Mouse (Mus musculus) limb, embryonic 12.5 days (tissue): Measurements from ENCODE around the gene Fam111a. TPM values are rescaled to one million over a fixed set of nuclear protein-coding genes. Genes with fewer than 3 reads are reported as not detected.

Experiments
- ATAC-seq: fragments of 200-750 bp; cut with Nextera tagmentation; 2 replicates; pipeline ENCODE4 v1.8.0; 2017; ENCODE audit warnings: low read depth, moderate TSS enrichment; ENCODE audit not compliant: insufficient number of reproducible peaks, insufficient read depth, low FRiP score, low TSS enrichment
- H3K27ac ChIP-seq: fragments of 300-500 bp; sonication (generic); 2 replicates; pipeline ENCODE4 v1.5.1; 2016; ENCODE audit warnings: mild to moderate bottlenecking, moderate library complexity
- H3K27me3 ChIP-seq: fragments of 300-500 bp; sonication (generic); 2 replicates; pipeline ENCODE4 v1.6.1; 2016; ENCODE audit warnings: mild to moderate bottlenecking, moderate library complexity
- H3K36me3 ChIP-seq: fragments of 300-500 bp; sonication (generic); 2 replicates; pipeline ENCODE4 v1.6.1; 2016; ENCODE audit warnings: mild to moderate bottlenecking, moderate library complexity
- H3K4me1 ChIP-seq: fragments of 300-500 bp; sonication (generic); replicated peaks from 2 replicates; pipeline ENCODE4 v1.6.1; 2016
- H3K4me2 ChIP-seq: fragments of 300-500 bp; sonication (generic); 2 replicates; pipeline ENCODE4 v1.6.1; 2016; ENCODE audit warnings: mild to moderate bottlenecking, moderate library complexity
- H3K4me3 ChIP-seq: fragments of 300-500 bp; sonication (generic); replicated peaks from 2 replicates; pipeline ENCODE4 v1.5.1; 2016; ENCODE audit warnings: mild to moderate bottlenecking
- H3K9ac ChIP-seq: fragments of 300-500 bp; sonication (generic); replicated peaks from 2 replicates; pipeline ENCODE4 v1.6.1; 2016; ENCODE audit warnings: mild to moderate bottlenecking, moderate library complexity
- H3K9me3 ChIP-seq: fragments of 300-500 bp; sonication (generic); 2 replicates; pipeline ENCODE4 v1.6.1; 2016; ENCODE audit warnings: mild to moderate bottlenecking, moderate library complexity
- WGBS: fragments of 180-500 bp; shearing (Covaris S2); methylation state at CpG from one replicate; pipeline ENCODE4 v1.1.7; 2016; 5-methylcytosine and 5-hydroxymethylcytosine counted together
- polyA plus RNA-seq: library from polyadenylated mRNA; unstranded; fragments of >200 nt; fragmentation: Nextera tagmentation; extraction: Ambion mirVana; gene quantifications from 2 replicates; pipeline ENCODE4 v1.2.1, GENCODE M21; 2016

Gene Fam111a
- polyA plus RNA-seq, 1 experiment from 2014 or later, result 18.4 TPM

DNA sequence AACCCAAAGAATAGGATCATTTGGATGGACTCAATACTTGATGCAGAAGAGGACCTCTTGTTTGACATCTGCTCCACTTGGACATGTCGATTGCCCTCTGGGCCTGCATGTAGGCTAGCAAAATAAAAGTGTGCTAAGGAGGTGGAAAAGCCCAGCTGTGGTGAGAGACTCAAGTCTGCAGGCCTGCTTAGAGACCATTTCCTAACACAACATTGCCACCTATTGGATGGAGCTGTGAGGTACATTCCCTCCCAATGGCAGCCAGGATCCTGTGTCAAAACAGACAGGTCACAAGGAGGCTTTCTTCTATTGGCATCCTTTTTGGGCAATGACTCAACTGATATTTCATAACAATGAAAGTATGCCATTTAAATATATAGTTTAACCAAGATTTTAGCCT is 46.4 kb downstream of the Fam111a start:
- 7% methylated on average over 1 of the region's 1 CpGs for WGBS
- Histone ChIP-seq H3K27ac (no peak overlapping the region), H3K4me3 (no peak overlapping the region), H3K4me2 (no peak overlapping the region), H3K4me1 (peaks cover 6% of the 10 kb centered on the region; the same call in 1 of the 2 replicates), H3K9ac (no peak overlapping the region), H3K27me3 (peaks cover 8% of the 10 kb centered on the region), H3K36me3 (peaks cover 4% of the 10 kb centered on the region; the same call in 1 of the 2 replicates), H3K9me3 (no peaks in the 10 kb centered on the region)
- ATAC-seq, result no peak

DNA sequence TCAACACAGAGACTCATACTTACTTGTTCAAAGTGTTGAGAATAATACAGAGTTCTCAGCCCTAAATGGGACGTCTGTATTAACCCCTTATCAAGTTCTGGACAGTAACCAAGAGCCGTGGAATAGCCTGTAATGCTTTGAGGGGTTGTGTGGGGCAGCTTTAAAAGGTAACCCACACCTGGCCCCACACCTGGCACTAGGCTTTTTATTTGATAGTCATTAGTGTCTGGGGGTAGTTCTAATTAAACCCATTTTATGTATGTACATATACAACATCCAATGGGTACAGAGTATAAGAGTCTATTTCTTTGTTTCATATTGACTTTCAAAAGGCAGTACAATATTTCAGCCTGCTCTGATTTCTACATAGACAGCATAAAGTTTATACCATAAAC is 49.6 kb downstream of the Fam111a start:
- no peak for ATAC-seq
- 48% methylated on average over 2 of the region's 2 CpGs for WGBS
- Histone ChIP-seq H3K4me3 (peak overlapping the region; percentile 63), H3K4me1 (peaks cover 6% of the 10 kb centered on the region; the same call in 1 of the 2 replicates), H3K4me2 (peak overlapping the region; percentile 96), H3K36me3 (no peaks in the 10 kb centered on the region), H3K27ac (no peak overlapping the region), H3K27me3 (peaks cover 15% of the 10 kb centered on the region), H3K9ac (no peak overlapping the region), H3K9me3 (no peaks in the 10 kb centered on the region)

DNA sequence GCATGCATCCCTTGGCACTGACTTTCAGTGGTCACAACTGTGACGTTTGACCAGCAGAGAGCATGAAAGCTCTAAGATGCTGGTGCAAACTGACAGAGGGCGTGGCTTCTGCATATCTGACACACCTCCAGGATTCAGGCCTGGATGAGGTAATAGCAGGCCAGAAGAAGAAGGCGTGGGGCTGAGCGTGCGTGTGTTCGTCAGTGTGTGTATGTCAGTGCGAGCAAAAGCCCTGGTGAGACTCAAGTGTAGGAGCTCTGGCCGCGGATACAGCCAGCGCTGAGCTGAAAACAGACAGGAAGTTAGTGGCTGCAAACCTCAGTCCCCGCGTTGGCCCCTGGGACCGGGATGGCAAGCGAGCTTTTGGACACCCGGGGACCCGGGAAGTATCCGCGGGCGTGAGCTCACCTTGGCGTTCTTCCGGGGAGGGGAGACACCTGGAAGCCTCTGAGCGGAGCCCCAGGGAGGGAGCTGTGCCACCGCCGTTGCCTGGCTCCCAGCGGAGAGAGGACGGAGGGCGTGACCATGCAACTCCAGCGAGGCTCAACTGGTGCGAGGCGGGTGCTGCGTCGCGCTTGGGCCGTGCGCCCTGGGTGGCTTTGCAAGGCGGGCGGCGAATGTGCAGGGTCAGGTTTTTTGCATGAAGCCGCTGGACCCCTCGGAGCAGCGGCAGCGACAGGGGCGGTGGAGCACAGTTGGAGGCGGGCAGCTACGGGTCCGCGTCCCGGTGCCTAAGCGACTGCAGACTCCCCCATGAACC is 50.2 kb downstream of the Fam111a start:
- Histone ChIP-seq H3K36me3 (no peaks in the 10 kb centered on the region), H3K4me3 (peak overlapping the region; percentile 63), H3K4me1 (peaks cover 6% of the 10 kb centered on the region; the same call in 1 of the 2 replicates), H3K9me3 (no peaks in the 10 kb centered on the region), H3K9ac (peak overlapping the region; percentile 63), H3K27ac (no peak overlapping the region), H3K4me2 (peak overlapping the region; percentile 96), H3K27me3 (peaks cover 15% of the 10 kb centered on the region)
- WGBS, result under 1% methylated on average over 49 of the region's 49 CpGs
- peak; percentile 86 for ATAC-seq

DNA sequence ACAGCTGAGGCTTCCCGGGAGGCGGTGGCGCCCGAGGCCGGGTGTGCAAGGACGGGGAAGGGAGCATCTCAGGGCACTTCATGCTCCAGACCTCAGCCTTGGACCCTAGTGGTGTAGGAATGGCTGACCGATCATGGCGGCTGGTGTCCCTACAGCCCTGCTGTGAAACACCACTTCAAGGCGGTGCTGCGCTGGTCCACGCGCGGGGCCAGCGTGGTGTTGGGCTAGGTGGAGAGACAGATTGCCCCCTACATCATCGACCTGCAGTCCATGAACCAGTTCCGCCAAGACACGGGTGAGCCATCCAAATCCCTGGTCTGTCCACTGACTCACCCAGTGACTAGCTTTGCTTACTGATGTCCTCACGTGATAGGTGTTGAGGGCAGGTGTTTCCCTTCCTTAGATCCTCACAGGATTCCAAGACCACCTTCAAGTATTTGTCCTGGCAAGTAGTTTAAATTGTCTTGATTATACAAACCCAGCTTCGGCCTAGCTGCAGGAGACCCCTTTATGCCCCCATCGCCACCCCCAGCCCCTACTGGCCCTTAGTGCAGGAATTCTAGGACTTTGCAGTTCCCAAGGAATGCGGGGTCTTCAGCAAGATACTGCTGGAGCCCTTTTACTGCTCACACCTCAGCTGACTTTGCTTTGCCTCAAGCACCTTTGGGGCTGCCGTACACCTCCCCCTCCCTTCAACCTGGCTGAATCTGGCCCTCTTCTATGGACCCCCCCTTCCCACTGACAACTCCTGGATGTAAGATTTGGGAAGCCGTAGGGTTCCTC is 50.9 kb downstream of the Fam111a start:
- no peak; the same call in 1 of the 2 replicates for ATAC-seq
- Histone ChIP-seq H3K4me1 (peaks cover 6% of the 10 kb centered on the region; the same call in 1 of the 2 replicates), H3K4me2 (peak overlapping the region; percentile 96), H3K27me3 (peaks cover 15% of the 10 kb centered on the region), H3K4me3 (peak overlapping the region; percentile 63), H3K27ac (no peak overlapping the region), H3K36me3 (no peaks in the 10 kb centered on the region), H3K9me3 (no peaks in the 10 kb centered on the region), H3K9ac (peak overlapping the region; percentile 63)
- WGBS, result 16% methylated on average over 23 of the region's 23 CpGs

DNA sequence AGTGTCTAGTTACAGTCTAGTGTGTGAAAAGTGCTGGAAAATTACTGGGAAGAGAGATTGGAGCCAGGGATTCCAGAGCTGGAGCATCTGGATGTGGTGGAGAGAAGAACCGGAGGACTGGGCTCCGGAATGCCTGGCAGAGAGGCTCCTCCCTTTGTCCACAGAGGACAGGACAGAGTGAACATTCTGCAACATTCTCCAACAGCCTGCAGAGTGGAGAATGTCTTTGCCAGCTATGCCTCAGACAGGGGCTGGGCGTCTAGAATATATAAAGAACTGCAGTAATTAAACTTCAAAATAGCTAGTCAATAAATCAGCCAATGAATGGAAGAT is 51.5 kb downstream of the Fam111a start:
- Histone ChIP-seq H3K9me3 (no peaks in the 10 kb centered on the region), H3K27ac (no peak overlapping the region), H3K4me2 (peak overlapping the region; percentile 96; the same call in 1 of the 2 replicates), H3K36me3 (no peaks in the 10 kb centered on the region), H3K4me1 (peaks cover 6% of the 10 kb centered on the region; the same call in 1 of the 2 replicates), H3K9ac (no peak overlapping the region), H3K27me3 (peaks cover 15% of the 10 kb centered on the region), H3K4me3 (0 out of 2 replicates have a peak overlapping the region, but pooled peaks have one; percentile 63)
- no peak for ATAC-seq
- 44% methylated on average over 3 of the region's 3 CpGs for whole genome bisulfite sequencing

DNA sequence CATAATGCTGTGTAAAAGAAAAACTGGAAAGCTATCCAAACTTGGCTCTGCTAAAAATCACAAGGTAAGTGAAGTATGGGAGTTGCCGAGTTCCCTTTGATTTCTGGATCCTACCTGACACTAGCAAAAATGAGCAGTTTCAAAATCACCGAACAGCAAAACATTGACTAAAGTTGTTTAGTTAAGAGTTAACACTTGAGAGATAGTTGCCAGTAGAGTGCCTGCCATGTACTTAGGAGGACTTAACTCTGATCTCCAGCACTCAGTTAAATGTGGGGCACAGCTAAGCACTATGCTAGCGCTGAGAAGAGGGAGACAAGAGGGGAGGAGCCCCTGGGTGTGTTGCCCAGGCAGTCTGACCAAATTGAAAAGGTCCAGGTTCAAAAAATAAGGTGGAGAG is 53.1 kb downstream of the Fam111a start:
- ATAC-seq, result no peak
- WGBS, result 68% methylated on average over 3 of the region's 3 CpGs

DNA sequence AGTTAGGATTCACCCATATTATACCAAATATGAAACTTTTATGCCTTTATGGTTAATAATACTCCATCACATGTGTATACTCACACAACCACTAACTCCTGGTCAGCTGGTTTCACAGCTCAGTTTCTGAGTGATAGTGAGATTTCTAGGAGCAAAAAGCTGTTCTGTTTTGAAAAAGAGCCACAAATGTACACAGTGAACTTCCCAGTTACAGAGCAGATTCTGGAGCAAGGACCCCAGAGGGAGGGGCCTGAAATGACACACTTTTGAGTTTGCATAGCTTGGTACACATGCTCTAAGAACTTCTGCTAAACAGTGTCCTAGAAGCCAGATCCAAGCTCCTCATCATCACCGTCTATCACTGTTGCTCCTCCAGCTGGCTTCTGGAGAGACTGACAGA is 54.1 kb downstream of the Fam111a start, which contains the start of gene Gm4952:
Gene Gm4952, plus strand, starts transcription at position 301 of the 400 bp plus-strand sequence.
- ATAC-seq, result no peak
- peaks cover 6% of the 10 kb centered on the region; the same call in 1 of the 2 replicates for H3K4me1 ChIP-seq
- no peaks in the 10 kb centered on the region for H3K36me3 ChIP-seq
- peaks cover 15% of the 10 kb centered on the region for H3K27me3 ChIP-seq
- no peak within 1 kb of the TSS for H3K4me3 ChIP-seq
- H3K9me3 ChIP-seq, result no peaks in the 10 kb centered on the region
- no peak within 1 kb of the TSS for H3K9ac ChIP-seq
- WGBS, result 65% methylated on average over 1 of the region's 1 CpGs
- H3K27ac ChIP-seq, result no peak within 1 kb of the TSS
- no peak within 1 kb of the TSS for H3K4me2 ChIP-seq

More for the DNA sequence above, 53.1 kb downstream of the Fam111a start:
- H3K36me3 ChIP-seq, result no peaks in the 10 kb centered on the region
- H3K4me3 ChIP-seq, result no peak overlapping the region
- no peak overlapping the region for H3K4me2 ChIP-seq
- peaks cover 6% of the 10 kb centered on the region; the same call in 1 of the 2 replicates for H3K4me1 ChIP-seq
- peaks cover 15% of the 10 kb centered on the region for H3K27me3 ChIP-seq
- H3K9me3 ChIP-seq, result no peaks in the 10 kb centered on the region
- no peak overlapping the region for H3K9ac ChIP-seq
- no peak overlapping the region for H3K27ac ChIP-seq

DNA sequence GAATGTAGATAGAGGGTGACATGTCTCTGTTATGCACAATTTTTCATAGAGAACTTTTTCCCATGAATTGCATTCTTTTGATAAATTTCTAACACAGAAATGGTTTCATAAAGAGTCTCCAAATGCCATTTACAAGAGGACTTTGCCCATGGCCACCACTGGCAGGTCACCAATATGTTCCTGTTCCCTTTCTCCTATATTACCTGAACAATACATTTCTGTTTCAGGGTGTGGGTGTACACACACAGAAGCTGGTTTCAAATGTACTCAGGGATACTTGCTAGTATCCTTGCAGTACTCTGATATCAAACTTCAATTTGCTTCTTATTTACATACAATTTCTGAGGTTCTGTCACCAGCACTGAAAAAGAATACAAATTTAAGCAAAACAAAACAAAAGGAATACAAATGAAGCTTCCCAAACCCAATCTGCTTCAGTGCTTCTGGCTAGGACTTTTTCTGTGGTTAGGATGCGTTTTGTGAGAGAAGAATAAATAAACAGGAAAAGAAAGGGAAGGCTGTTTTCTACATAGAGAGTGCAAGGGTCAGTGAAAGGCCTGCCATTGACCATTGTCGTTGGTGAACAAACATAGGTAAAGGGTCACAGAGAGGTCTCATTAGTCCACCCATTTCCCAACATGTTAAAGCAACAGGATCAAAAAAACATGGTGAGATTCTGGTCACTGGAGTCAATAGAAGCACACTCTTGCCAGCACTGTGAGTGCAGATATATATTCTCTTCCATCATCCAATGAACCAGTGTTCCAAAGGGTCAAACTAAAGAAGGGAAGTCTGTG is 55.3 kb downstream of the Fam111a start:
- H3K4me2 ChIP-seq, result no peak overlapping the region
- no peak overlapping the region for H3K9ac ChIP-seq
- 54% methylated on average over 2 of the region's 2 CpGs for WGBS
- H3K27me3 ChIP-seq, result peaks cover 15% of the 10 kb centered on the region
- H3K9me3 ChIP-seq, result no peaks in the 10 kb centered on the region
- H3K4me3 ChIP-seq, result no peak overlapping the region
- no peak overlapping the region for H3K27ac ChIP-seq
- H3K36me3 ChIP-seq, result no peaks in the 10 kb centered on the region
- H3K4me1 ChIP-seq, result peaks cover 6% of the 10 kb centered on the region; the same call in 1 of the 2 replicates
- no peak for ATAC-seq

DNA sequence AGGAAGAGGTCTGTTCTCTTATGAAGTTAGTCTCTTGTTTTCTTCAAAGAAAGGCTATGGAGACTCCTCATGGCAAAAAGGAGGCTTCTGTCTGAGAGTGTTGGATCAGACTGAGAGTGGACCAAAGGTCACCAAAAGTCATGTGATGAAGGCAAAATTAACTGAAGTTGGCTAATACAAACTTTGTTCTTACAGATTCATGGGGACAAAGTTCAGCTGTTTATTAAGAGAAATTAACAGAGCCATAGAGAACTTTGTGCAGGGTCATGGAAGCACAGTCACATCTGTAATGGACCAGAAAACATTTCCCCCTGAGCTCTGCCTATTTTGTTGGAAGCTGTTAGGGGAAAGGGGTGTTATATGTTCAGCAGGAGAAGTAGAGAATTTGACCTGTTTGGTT is 62.8 kb downstream of the Fam111a start:
- Histone ChIP-seq H3K4me1 (no peaks in the 10 kb centered on the region), H3K9ac (no peak overlapping the region), H3K4me3 (no peak overlapping the region), H3K36me3 (no peaks in the 10 kb centered on the region), H3K9me3 (no peaks in the 10 kb centered on the region), H3K27me3 (no peaks in the 10 kb centered on the region), H3K27ac (no peak overlapping the region), H3K4me2 (no peak overlapping the region)
- no peak for ATAC-seq

DNA sequence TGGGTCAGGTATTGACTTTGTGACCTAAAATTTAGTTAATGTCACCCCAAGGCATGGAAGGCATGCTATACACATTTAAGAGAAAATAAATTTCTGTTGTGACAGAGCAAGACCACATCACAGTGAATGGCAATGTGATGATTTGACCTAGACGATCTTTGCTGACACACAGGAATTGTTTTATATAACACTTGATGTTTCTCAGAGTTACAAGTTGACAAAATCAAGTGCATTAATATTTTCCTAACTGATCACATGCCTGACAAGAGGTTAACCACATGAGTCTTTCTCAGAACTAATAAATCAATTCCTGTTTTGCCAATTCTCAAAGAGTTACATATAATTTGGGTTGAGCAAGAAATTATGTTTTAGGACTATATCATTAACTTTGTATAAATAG is 68.1 kb downstream of the Fam111a start:
- H3K4me3 ChIP-seq, result no peak overlapping the region
- H3K36me3 ChIP-seq, result no peaks in the 10 kb centered on the region
- WGBS, result 77% methylated on average over 1 of the region's 1 CpGs
- no peaks in the 10 kb centered on the region for H3K27me3 ChIP-seq
- no peak overlapping the region for H3K9ac ChIP-seq
- H3K9me3 ChIP-seq, result no peaks in the 10 kb centered on the region
- H3K4me2 ChIP-seq, result no peak overlapping the region
- H3K4me1 ChIP-seq, result no peaks in the 10 kb centered on the region
- no peak overlapping the region for H3K27ac ChIP-seq
- no peak for ATAC-seq

DNA sequence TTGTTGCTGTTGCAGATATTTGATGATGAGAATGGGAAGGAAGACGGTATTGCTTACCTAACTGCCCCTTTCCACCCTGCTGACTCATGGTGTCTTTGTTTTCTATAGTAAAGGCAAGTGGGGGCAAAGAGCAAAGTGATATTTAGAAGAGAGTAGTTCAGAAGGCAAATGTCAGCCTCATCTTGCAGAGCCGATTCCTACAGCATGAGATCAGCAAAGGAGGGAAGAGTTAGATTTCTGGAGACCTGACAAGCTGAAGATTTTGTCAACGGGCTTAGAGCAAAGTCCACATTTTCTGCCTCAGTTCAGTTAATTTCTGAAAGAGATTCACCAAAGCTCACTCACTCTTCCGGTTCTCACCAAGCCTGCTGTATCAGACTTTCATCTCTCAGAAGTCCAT is 87.6 kb downstream of the Fam111a start, which contains the start of gene Glyat:
Gene Glyat, plus strand, starts transcription at position 133 of the 400 bp plus-strand sequence.
- ATAC-seq, result no peak
- no peak within 1 kb of the TSS for H3K27ac ChIP-seq
- 80% methylated on average over 4 of the region's 4 CpGs for WGBS

More for the DNA sequence above, 87.6 kb downstream of the Fam111a start, which contains the start of gene Glyat:
- H3K4me3 ChIP-seq, result no peak within 1 kb of the TSS
- no peaks in the 10 kb centered on the region for H3K4me1 ChIP-seq
- no peaks in the 10 kb centered on the region for H3K27me3 ChIP-seq
- no peaks in the 10 kb centered on the region for H3K36me3 ChIP-seq
- no peak within 1 kb of the TSS for H3K9ac ChIP-seq
- no peak within 1 kb of the TSS for H3K4me2 ChIP-seq
- H3K9me3 ChIP-seq, result no peaks in the 10 kb centered on the region
